Mouse (Mus musculus): ENCODE data around the gene Ttc7b.

GRCm38 (mm10) chr12:100476351-100476750, 44.3 kb downstream of the Ttc7b start:
- TF ChIP-seq CTCF (IDR thresholded peaks at IDR 0.05; ENCODE audit: low read depth, low read length) = no peak
- TF ChIP-seq POLR2AphosphoS5 (IDR thresholded peaks at IDR 0.05; ENCODE audit: insufficient replicate concordance, low read depth, low read length) = no peak
- no peak for TF ChIP-seq GATA1 (IDR thresholded peaks at IDR 0.05; ENCODE audit: borderline replicate concordance, low read length)
